Mouse (Mus musculus): ENCODE measurements around the gene Slc18a3. TPM values are rescaled to one million over a fixed set of nuclear protein-coding genes. Genes with fewer than 3 reads are reported as not detected.

Gene Slc18a3
- polyA plus RNA-seq, 1 experiment from 2014 or later: 30.1 TPM

- peaks cover 21% of the 10 kb centered on the region for H3K27me3 ChIP-seq
- H3K4me2 ChIP-seq: no peak overlapping the region
- H3K4me3 ChIP-seq: no peak overlapping the region
- H3K36me3 ChIP-seq: no peaks in the 10 kb centered on the region
- H3K9me3 ChIP-seq: no peaks in the 10 kb centered on the region
- ATAC-seq (ENCODE audit: low read depth): no peak
- H3K9ac ChIP-seq: no peak overlapping the region
- H3K4me1 ChIP-seq (replicated peaks): peaks cover 5% of the 10 kb centered on the region; the same call in 1 of the 2 replicates
- H3K27ac ChIP-seq (replicated peaks): no peak overlapping the region
- 75% methylated on average over 8 of the region's 8 CpGs for WGBS
Observed at GRCm38 (mm10) chr14:32496115-32496850, 31.6 kb upstream of the Slc18a3 start.

DNA sequence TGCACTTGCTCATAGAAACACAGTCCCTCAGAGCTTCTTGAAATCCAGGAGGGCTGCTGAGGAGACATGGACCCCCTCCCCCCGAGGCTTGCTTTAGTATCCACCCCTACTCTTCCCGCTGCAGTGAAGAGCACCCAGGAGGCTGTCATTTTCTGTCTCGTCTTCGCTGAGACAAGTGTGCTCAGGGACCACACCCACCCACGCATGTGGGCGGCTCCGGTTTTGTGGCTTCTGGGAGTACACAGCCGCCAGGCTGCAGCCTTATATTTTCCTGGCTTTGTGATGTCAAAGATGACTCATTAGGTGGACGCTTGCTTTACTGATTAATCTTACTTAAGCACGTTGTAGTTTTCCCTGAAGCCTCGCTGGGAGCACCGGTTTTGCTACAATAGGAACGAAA, 27.9 kb upstream of the Slc18a3 start:
- Histone ChIP-seq H3K4me1 (replicated peaks) (peaks cover 5% of the 10 kb centered on the region; the same call in 1 of the 2 replicates), H3K27ac (replicated peaks) (no peak overlapping the region), H3K4me3 (peak overlapping the region; percentile 25), H3K4me2 (peak overlapping the region; percentile 52), H3K36me3 (no peaks in the 10 kb centered on the region), H3K27me3 (peaks cover 23% of the 10 kb centered on the region), H3K9ac (0 out of 2 replicates have a peak overlapping the region, but pooled peaks have one; percentile 54), H3K9me3 (no peaks in the 10 kb centered on the region)
- no peak for ATAC-seq (ENCODE audit: low read depth)
- 19% methylated on average over 13 of the region's 13 CpGs for WGBS

DNA sequence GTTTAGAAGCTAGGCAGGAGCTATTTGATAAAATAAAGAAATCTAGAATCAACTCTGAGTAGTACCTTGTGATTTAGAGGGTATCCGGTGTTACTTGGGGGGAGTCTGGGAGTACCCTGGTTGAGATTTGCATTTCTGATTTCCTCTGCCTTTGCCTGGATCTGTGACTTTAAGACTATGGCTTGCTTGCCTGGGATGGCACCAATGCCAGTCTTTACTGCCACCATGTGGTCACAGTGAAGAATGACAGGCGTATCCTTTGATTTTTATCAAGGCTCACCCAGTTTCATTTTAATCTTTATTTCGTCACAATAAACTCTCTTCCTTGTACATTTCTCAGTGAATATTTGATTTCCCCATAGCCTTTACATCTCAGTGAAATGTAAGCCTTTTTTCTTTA, 17.4 kb upstream of the Slc18a3 start:
- Histone ChIP-seq H3K36me3 (no peaks in the 10 kb centered on the region), H3K4me1 (replicated peaks) (no peaks in the 10 kb centered on the region), H3K27me3 (peaks cover 6% of the 10 kb centered on the region; the same call in 1 of the 2 replicates), H3K27ac (replicated peaks) (no peak overlapping the region), H3K4me2 (no peak overlapping the region), H3K9ac (no peak overlapping the region), H3K4me3 (no peak overlapping the region), H3K9me3 (no peaks in the 10 kb centered on the region)
- WGBS: 13% methylated on average over 3 of the region's 3 CpGs
- ATAC-seq (ENCODE audit: low read depth): no peak

- WGBS: 70% methylated on average over 1 of the region's 1 CpGs
- no peaks in the 10 kb centered on the region for H3K4me1 ChIP-seq (replicated peaks)
Observed at GRCm38 (mm10) chr14:32477581-32477980, 12.9 kb upstream of the Slc18a3 start.

DNA sequence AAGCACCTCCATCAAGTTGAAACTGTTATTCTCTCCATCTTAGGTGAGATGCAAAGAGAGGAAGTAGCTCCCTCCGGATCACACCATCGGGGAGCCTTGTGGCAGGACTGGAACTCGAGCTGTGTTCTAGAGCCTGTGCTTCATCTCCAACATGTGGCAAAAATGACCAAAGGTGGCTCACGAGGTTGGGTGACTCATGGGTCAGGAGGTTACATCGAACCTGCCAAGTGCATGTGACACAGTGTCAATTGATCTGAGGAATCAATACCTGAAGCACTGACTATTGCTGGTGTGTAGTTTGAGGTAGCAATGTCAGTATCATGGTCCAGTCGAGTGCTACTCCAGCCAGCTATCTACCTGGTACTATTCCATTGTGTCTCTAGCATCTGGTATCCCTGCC, 11.9 kb upstream of the Slc18a3 start:
- no peak overlapping the region for H3K4me3 ChIP-seq
- no peak overlapping the region for H3K27ac ChIP-seq (replicated peaks)
- H3K9ac ChIP-seq: no peak overlapping the region
- no peak overlapping the region for H3K4me2 ChIP-seq
- WGBS: 84% methylated on average over 6 of the region's 6 CpGs
- H3K9me3 ChIP-seq: no peaks in the 10 kb centered on the region
- ATAC-seq (ENCODE audit: low read depth): no peak
- no peaks in the 10 kb centered on the region for H3K36me3 ChIP-seq
- no peaks in the 10 kb centered on the region for H3K4me1 ChIP-seq (replicated peaks)
- H3K27me3 ChIP-seq: peaks cover 10% of the 10 kb centered on the region

More at GRCm38 (mm10) chr14:32477581-32477980, 12.9 kb upstream of the Slc18a3 start:
- Histone ChIP-seq H3K9me3 (no peaks in the 10 kb centered on the region), H3K27ac (replicated peaks) (no peak overlapping the region), H3K36me3 (no peaks in the 10 kb centered on the region), H3K27me3 (peaks cover 10% of the 10 kb centered on the region), H3K9ac (no peak overlapping the region), H3K4me2 (no peak overlapping the region), H3K4me3 (no peak overlapping the region)
- no peak for ATAC-seq (ENCODE audit: low read depth)

- ATAC-seq (ENCODE audit: low read depth): peak; percentile 63; the same call in 1 of the 2 replicates
- Histone ChIP-seq H3K27ac (replicated peaks) (no peak overlapping the region), H3K4me1 (replicated peaks) (peaks cover 6% of the 10 kb centered on the region), H3K27me3 (peaks cover 25% of the 10 kb centered on the region), H3K9me3 (no peaks in the 10 kb centered on the region), H3K36me3 (no peaks in the 10 kb centered on the region), H3K9ac (no peak overlapping the region), H3K4me3 (no peak overlapping the region), H3K4me2 (no peak overlapping the region)
- 17% methylated on average over 4 of the region's 4 CpGs for WGBS
Observed at GRCm38 (mm10) chr14:32472996-32473395, 8.3 kb upstream of the Slc18a3 start.

DNA sequence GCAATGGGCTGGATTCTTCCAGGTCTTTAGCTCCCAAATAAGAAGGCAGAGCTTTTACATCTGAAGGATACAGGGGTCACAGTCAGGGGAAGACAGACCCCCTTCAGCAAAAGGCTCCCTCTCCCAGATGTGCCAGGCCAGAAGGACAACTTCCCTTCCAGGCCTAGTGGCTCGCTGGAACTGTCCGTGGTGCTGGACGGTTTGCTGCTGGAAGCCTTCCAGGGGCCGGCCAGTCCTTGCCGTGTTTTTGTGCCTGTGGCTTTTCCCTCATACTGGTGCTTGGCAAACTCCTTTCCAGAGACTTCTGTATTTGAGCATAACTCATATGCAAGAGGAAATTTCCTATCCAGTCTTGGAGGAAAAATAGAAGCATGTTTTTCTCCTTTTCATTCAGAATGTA, 3.0 kb upstream of the Slc18a3 start:
- Histone ChIP-seq H3K4me1 (replicated peaks) (peaks cover 39% of the 10 kb centered on the region), H3K9ac (no peak overlapping the region), H3K9me3 (no peaks in the 10 kb centered on the region), H3K36me3 (no peaks in the 10 kb centered on the region), H3K4me3 (no peak overlapping the region), H3K27ac (replicated peaks) (no peak overlapping the region), H3K27me3 (peaks cover 70% of the 10 kb centered on the region), H3K4me2 (no peak overlapping the region)
- WGBS: 8% methylated on average over 5 of the region's 5 CpGs
- no peak for ATAC-seq (ENCODE audit: low read depth)

DNA sequence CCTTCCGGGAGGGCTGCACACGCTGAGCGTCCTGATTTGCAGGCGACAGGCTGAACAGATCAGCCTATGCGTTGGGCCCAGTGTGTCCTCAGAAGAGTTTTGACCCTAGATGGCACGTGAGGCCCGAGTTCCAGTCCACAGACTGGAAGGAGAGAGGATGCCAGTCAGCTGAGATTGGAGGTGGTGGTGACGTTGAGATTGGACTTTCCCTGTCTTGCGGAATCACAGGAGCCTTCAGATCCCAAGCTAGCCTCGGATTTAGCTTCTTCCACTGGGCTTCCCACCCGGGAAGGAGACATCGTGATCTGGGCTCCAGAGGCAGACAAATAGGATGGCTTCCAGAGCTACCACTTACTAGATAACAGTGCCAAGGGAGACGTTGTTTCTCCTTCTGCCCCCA, 1.2 kb upstream of the Slc18a3 start, which contains the start of gene Chat:
TSS of gene Chat (minus strand) at position 101 of the 400 bp plus-strand sequence.
- H3K36me3 ChIP-seq: no peaks in the 10 kb centered on the region
- H3K4me3 ChIP-seq: peak within 1 kb of the TSS; percentile 42
- no peak for ATAC-seq (ENCODE audit: low read depth)
- H3K9me3 ChIP-seq: no peaks in the 10 kb centered on the region
- H3K4me1 ChIP-seq (replicated peaks): peaks cover 39% of the 10 kb centered on the region
- H3K27ac ChIP-seq (replicated peaks): peak within 1 kb of the TSS; percentile 56; the same call in 1 of the 2 replicates
- H3K4me2 ChIP-seq: peak within 1 kb of the TSS; percentile 63
- peak within 1 kb of the TSS; percentile 53 for H3K9ac ChIP-seq
- 14% methylated on average over 13 of the region's 13 CpGs for WGBS
- peaks cover 87% of the 10 kb centered on the region for H3K27me3 ChIP-seq

DNA sequence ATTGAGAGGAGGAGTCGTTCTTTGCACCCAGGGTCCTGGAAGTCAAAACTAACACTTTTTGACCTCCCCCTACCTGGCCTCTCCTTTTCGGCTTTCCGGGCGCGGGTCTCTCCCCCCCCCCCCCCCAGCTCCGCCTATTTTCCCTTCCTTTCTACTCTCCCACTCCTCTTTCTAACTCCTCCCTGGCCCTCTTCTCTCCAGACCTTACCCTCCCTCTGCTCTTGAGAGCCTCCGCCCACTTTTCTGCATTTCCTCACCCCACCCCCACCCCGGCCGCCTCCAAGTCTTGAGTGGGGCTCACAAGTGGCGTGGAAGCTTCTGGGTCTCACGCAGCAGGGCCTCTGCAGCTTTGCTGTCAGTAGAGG, 838 bp upstream of the Slc18a3 start:
- Histone ChIP-seq H3K4me3 (peak overlapping the region; percentile 42), H3K27me3 (peaks cover 91% of the 10 kb centered on the region), H3K4me1 (replicated peaks) (peaks cover 39% of the 10 kb centered on the region), H3K36me3 (no peaks in the 10 kb centered on the region), H3K9ac (peak overlapping the region; percentile 53), H3K9me3 (no peaks in the 10 kb centered on the region), H3K4me2 (peak overlapping the region; percentile 63), H3K27ac (replicated peaks) (no peak overlapping the region)
- ATAC-seq (ENCODE audit: low read depth): no peak
- WGBS: 3% methylated on average over 7 of the region's 11 CpGs

DNA sequence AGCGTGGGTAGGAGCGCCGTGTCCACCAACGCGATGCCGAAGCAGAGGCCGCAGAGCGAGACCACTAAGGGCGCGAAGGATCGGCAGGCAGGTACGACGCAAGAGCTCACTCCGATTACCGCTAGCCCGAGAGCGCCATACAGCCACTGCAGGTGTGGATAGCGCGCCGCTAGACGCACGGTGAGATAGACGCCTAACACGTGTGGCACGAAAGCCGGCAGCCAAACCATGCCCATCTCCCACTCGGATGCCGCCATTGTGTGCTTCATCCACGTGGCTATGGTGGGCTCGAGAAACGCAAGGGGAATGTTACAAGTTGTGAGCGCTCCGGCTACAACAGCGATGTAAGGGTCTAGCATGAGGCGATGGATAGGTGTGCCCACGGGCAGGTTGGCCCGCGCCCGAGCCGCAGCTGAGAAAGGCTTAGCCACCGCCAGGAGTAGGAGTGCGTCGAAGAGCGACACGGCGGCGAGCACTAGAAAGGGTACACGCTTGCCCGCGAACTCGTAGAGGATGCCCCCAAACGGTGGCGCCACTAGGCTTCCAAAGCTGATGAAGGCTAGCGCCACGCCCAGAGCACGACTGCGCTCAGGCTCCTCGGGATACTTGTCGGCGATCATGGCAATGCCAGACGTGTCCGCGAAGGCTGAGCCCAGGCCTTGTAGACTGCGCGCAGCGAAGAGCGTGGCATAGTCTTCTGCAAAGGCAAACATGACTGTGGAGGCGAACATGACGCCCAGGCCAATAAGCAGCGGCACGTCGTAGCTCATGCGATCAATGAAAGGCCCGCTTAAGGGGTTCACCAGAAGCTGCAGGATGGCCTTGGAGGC, 1.2 kb downstream of the Slc18a3 start:
- H3K9ac ChIP-seq: peak overlapping the region; percentile 53
- no peak for ATAC-seq (ENCODE audit: low read depth)
- H3K4me1 ChIP-seq (replicated peaks): peaks cover 34% of the 10 kb centered on the region
- no peaks in the 10 kb centered on the region for H3K9me3 ChIP-seq
- peaks cover 100% of the 10 kb centered on the region for H3K27me3 ChIP-seq
- peak overlapping the region; percentile 63 for H3K4me2 ChIP-seq
- peak overlapping the region; percentile 42 for H3K4me3 ChIP-seq
- 2% methylated on average over 74 of the region's 74 CpGs for WGBS
- 0 out of 2 replicates have a peak overlapping the region, but pooled peaks have one; percentile 33 for H3K27ac ChIP-seq (replicated peaks)
- H3K36me3 ChIP-seq: no peaks in the 10 kb centered on the region

GRCm38 (mm10) chr14:32452552-32452951, 12.1 kb downstream of the Slc18a3 start:
- H3K9me3 ChIP-seq: no peaks in the 10 kb centered on the region
- no peak overlapping the region for H3K4me2 ChIP-seq
- H3K27me3 ChIP-seq: peaks cover 62% of the 10 kb centered on the region
- no peak overlapping the region for H3K27ac ChIP-seq (replicated peaks)
- 9% methylated on average over 4 of the region's 4 CpGs for WGBS
- H3K4me3 ChIP-seq: no peak overlapping the region
- H3K36me3 ChIP-seq: no peaks in the 10 kb centered on the region
- H3K4me1 ChIP-seq (replicated peaks): peaks cover 15% of the 10 kb centered on the region
- ATAC-seq (ENCODE audit: low read depth): no peak
- H3K9ac ChIP-seq: no peak overlapping the region

DNA sequence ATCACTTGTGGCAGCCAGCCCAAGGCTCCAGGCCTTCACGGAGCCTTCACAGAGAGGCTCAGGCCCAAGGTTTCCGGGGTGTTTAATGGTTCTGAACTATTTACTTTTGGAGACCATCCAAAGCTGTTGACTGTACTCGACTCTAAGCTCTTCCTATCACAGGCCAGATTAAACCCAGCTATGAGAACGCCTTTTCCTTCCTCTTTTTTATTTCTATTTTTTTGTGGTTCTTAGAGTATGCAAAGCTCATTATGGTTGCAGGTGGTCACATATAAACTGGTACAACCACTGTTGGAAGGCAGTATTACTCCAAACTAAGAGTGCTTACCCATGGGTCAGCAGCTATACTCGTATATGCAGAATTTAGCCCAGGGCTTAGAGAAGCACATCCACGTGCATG, 17.7 kb downstream of the Slc18a3 start:
- Histone ChIP-seq H3K4me3 (no peak overlapping the region), H3K9ac (no peak overlapping the region), H3K36me3 (no peaks in the 10 kb centered on the region), H3K27ac (replicated peaks) (no peak overlapping the region), H3K27me3 (peaks cover 23% of the 10 kb centered on the region), H3K4me1 (replicated peaks) (peaks cover 17% of the 10 kb centered on the region), H3K9me3 (no peaks in the 10 kb centered on the region), H3K4me2 (no peak overlapping the region)
- ATAC-seq (ENCODE audit: low read depth): no peak
- WGBS: 82% methylated on average over 6 of the region's 6 CpGs

Data from neural tube, embryonic 13.5 days (tissue).